Mouse (Mus musculus): ENCODE measurements around the gene Pcca.

GRCm38 (mm10) chr14:122642432-122642831, 108.3 kb downstream of the Pcca start:
- no peak for TF ChIP-seq POLR2A (IDR thresholded peaks at IDR 0.05; ENCODE audit: borderline replicate concordance, control insufficient read depth, low read depth, low read length)
- no peak for TF ChIP-seq CTCF (IDR thresholded peaks at IDR 0.05; ENCODE audit: control insufficient read depth, insufficient read depth, low read length)

Data from bone marrow, adult 2 months (tissue).